Mouse (Mus musculus) liver, embryonic 12.5 days (tissue): ENCODE results near the gene Kifc1. TPM values are rescaled to one million over a fixed set of nuclear protein-coding genes. Genes with fewer than 3 reads are reported as not detected.

Experiments
- ATAC-seq: fragments of 200-750 bp; cut with Nextera tagmentation; 2 replicates; pipeline ENCODE4 v1.8.0; 2017; ENCODE audit warnings: moderate number of reproducible peaks, mild to moderate bottlenecking, moderate library complexity
- H3K27ac ChIP-seq: fragments of 300-500 bp; sonication (generic); 2 replicates; pipeline ENCODE4 v1.5.1; 2016; ENCODE audit warnings: mild to moderate bottlenecking
- H3K27me3 ChIP-seq: fragments of 300-500 bp; sonication (generic); replicated peaks from 2 replicates; pipeline ENCODE4 v1.6.1; 2016; ENCODE audit warnings: mild to moderate bottlenecking, moderate library complexity
- H3K36me3 ChIP-seq: fragments of 300-500 bp; sonication (generic); 2 replicates; pipeline ENCODE4 v1.6.1; 2016; ENCODE audit warnings: mild to moderate bottlenecking, moderate library complexity
- H3K4me1 ChIP-seq: fragments of 300-500 bp; sonication (generic); 2 replicates; pipeline ENCODE4 v1.6.1; 2016
- H3K4me2 ChIP-seq: fragments of 300-500 bp; sonication (generic); 2 replicates; pipeline ENCODE4 v1.6.1; 2016; ENCODE audit warnings: mild to moderate bottlenecking, moderate library complexity
- H3K4me3 ChIP-seq: fragments of 300-500 bp; sonication (generic); 2 replicates; pipeline ENCODE4 v1.5.1; 2016; ENCODE audit warnings: mild to moderate bottlenecking, moderate library complexity
- H3K9ac ChIP-seq: fragments of 300-500 bp; sonication (generic); 2 replicates; pipeline ENCODE4 v1.6.1; 2016; ENCODE audit warnings: mild to moderate bottlenecking, moderate library complexity
- H3K9me3 ChIP-seq: fragments of 300-500 bp; sonication (generic); replicated peaks from 2 replicates; pipeline ENCODE4 v1.6.1; 2016; ENCODE audit warnings: mild to moderate bottlenecking, moderate library complexity
- WGBS: fragments of 180-500 bp; shearing (Covaris S2); methylation state at CpG from one replicate; pipeline ENCODE4 v1.1.7; 2016; ENCODE audit not compliant: insufficient replicate concordance; 5-methylcytosine and 5-hydroxymethylcytosine counted together
- polyA plus RNA-seq: library from polyadenylated mRNA; unstranded; fragments of >200 nt; fragmentation: Nextera tagmentation; extraction: Ambion mirVana; gene quantifications from 2 replicates; pipeline ENCODE4 v1.2.1, GENCODE M21; 2016

Kifc1 gene
- polyA plus RNA-seq, result 4.8 and 6.0 TPM in 2 replicates

DNA sequence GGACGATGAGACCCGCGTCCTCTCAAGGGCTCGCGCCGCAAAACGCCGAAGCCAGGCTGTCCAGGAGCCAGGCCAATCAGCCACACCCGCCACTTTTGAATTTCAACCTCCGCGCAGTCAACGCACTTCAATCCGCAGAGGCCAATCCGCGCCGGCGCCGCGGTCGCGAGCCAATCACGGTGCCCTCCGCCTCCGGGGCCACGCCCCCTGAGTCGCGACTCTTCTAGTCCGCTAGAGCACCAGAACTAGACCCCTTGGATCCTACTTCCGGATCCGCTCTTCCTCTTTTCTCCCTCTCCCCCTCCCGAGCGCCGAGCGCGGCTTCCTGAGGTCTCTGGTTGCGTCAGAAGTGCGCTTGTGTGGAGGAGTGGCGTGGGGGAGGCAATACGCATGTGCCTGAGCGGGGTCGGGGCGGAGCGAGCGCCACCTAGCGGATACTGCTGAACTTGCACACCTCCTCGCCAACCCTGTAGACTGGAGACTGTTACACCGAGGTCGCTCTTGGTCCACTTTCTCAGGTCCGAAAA is at the start of gene Kifc1:
Kifc1 (minus strand) TSS at position 129 of the 527 bp plus-strand sequence.
- no peaks in the 10 kb centered on the region for H3K9me3 ChIP-seq
- H3K4me1 ChIP-seq, result peaks cover 24% of the 10 kb centered on the region
- H3K27me3 ChIP-seq, result no peaks in the 10 kb centered on the region
- peak within 1 kb of the TSS; percentile 77 for H3K4me2 ChIP-seq
- WGBS, result 2% methylated on average over 49 of the region's 49 CpGs
- peak within 1 kb of the TSS; percentile 85 for H3K4me3 ChIP-seq
- H3K36me3 ChIP-seq, result peaks cover 21% of the 10 kb centered on the region
- H3K9ac ChIP-seq, result peak within 1 kb of the TSS; percentile 93
- H3K27ac ChIP-seq, result peak within 1 kb of the TSS; percentile 88
- ATAC-seq, result peak; percentile 96

DNA sequence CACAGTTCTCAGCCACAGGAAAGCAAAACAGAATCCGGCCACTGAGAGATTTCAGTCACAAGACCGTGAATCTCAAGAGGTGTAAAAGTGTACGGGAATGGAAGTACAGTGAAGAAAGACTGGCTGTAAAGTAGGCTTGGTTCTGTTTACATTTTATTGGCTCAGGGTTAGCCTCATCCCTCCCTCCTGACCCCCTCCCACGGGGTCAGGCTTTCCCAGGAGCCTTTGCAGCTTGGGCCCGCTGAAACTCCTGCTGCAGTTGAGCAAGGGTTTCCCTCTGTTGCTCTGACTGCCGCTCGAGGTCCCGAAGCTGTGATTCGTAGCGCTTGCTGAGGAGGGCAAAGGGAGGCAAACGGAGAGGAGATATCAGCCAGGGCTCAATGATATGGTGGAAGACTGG is 48.3 kb upstream of the Kifc1 start:
- H3K4me2 ChIP-seq, result peak overlapping the region; percentile 98
- no peak for ATAC-seq
- 64% methylated on average over 11 of the region's 11 CpGs for WGBS
- H3K27ac ChIP-seq, result no peak overlapping the region
- peaks cover 38% of the 10 kb centered on the region for H3K4me1 ChIP-seq
- H3K27me3 ChIP-seq, result no peaks in the 10 kb centered on the region
- H3K9ac ChIP-seq, result peak overlapping the region; percentile 93; the same call in 1 of the 2 replicates
- peaks cover 69% of the 10 kb centered on the region for H3K36me3 ChIP-seq
- peak overlapping the region; percentile 91 for H3K4me3 ChIP-seq
- no peaks in the 10 kb centered on the region for H3K9me3 ChIP-seq

DNA sequence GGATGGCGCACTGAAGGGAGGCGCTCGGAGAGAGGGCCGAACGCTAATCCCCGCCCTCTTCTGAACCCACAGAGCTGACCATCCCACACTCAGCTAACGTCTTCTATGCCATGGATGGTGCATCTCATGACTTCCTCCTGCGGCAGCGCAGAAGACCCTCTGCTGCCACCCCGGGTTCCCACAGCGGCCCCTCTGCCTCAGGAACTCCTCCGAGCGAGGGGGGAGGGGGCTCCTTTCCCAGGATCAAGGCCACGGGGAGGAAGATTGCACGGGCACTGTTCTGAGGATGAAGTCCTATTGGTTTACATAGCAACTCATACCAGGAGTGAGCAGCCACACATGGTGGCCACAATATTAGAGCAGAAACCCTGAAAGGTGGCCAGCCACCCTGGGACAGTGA is 46.5 kb upstream of the Kifc1 start:
- no peak for ATAC-seq
- Histone ChIP-seq H3K4me1 (peaks cover 44% of the 10 kb centered on the region), H3K9ac (no peak overlapping the region), H3K4me3 (no peak overlapping the region), H3K27me3 (no peaks in the 10 kb centered on the region), H3K9me3 (no peaks in the 10 kb centered on the region), H3K36me3 (peaks cover 69% of the 10 kb centered on the region), H3K27ac (no peak overlapping the region), H3K4me2 (no peak overlapping the region)
- 85% methylated on average over 15 of the region's 15 CpGs for WGBS

DNA sequence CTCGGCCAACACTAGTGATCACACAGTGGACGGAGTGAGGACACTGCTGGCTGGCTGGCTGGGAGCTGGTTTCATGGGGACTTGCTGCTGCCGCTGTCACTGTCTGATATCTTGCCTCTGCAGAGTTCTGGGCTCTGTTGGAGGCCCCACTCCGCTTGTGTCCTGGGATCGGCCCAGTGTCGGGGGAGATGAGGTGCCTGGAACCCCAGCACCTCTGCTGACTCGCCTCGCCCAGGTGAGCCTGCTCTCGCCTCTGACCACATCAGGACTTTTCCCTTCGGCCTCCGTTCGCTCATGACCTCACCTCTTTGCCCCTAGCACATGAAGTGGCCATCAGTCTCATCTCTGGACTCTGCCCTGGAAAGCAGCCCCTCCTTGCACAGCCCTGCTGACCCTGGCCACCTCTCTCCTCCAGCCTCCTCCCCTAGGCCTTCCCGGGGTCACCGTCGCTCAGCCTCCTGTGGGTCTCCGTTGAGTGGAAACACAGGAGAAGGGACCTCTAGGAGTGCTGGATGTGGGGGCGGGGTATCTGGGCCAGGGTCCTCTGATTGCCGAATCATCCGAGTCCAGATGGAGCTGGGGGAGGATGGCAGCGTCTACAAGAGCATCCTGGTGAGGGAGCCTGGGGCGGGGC is 45.1 kb upstream of the Kifc1 start:
- H3K4me1 ChIP-seq, result peaks cover 45% of the 10 kb centered on the region
- no peak overlapping the region for H3K4me2 ChIP-seq
- peaks cover 68% of the 10 kb centered on the region for H3K36me3 ChIP-seq
- H3K27me3 ChIP-seq, result no peaks in the 10 kb centered on the region
- no peak overlapping the region for H3K27ac ChIP-seq
- WGBS, result 83% methylated on average over 21 of the region's 21 CpGs
- ATAC-seq, result no peak
- no peak overlapping the region for H3K9ac ChIP-seq
- no peak overlapping the region for H3K4me3 ChIP-seq
- H3K9me3 ChIP-seq, result no peaks in the 10 kb centered on the region

DNA sequence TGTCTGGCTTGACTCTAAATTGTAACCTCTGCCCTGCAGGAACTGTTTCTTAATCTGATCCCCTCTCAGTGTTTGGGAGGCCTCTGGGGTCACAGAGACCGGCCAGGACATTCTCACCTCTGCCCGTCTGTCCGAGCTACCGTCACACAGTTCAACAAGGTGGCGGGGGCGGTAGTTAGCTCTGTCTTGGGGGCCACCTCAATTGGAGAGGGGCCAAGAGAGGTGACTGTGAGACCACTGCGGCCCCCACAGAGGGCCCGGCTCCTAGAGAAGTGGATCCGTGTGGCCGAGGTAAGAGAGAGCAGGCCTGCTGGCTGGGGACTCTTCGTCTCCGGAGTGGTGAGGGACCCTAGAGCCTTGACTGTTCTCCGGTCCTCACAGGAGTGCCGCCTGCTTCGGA is 42.5 kb upstream of the Kifc1 start:
- Histone ChIP-seq H3K4me2 (no peak overlapping the region), H3K36me3 (peaks cover 57% of the 10 kb centered on the region), H3K4me3 (no peak overlapping the region), H3K4me1 (peaks cover 44% of the 10 kb centered on the region), H3K9ac (no peak overlapping the region), H3K27me3 (no peaks in the 10 kb centered on the region), H3K27ac (no peak overlapping the region), H3K9me3 (no peaks in the 10 kb centered on the region)
- ATAC-seq, result no peak
- 85% methylated on average over 15 of the region's 15 CpGs for WGBS

DNA sequence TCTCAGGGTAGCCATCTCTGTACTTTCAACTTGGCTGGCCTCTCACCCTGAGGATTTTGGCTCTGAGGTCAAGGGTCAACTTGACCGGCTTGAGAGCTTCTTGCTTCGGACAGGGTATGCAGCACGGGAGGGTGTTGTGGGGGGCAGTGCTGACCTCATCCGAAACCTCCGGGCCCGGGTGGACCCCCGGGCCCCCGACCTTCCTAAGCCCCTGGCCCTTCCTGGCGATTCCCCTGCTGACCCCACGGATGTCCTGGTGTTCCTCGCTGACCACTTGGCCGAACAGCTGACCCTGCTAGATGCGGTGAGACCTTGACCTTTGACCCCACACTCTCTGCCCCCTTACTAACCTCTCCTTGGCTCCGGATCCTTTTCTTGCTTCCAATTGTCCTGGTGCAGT is 42.0 kb upstream of the Kifc1 start:
- H3K4me1 ChIP-seq, result peaks cover 49% of the 10 kb centered on the region
- H3K4me3 ChIP-seq, result no peak overlapping the region
- H3K9me3 ChIP-seq, result no peaks in the 10 kb centered on the region
- 85% methylated on average over 14 of the region's 14 CpGs for WGBS
- H3K4me2 ChIP-seq, result no peak overlapping the region
- no peaks in the 10 kb centered on the region for H3K27me3 ChIP-seq
- H3K9ac ChIP-seq, result no peak overlapping the region
- no peak for ATAC-seq
- no peak overlapping the region for H3K27ac ChIP-seq
- peaks cover 58% of the 10 kb centered on the region for H3K36me3 ChIP-seq

DNA sequence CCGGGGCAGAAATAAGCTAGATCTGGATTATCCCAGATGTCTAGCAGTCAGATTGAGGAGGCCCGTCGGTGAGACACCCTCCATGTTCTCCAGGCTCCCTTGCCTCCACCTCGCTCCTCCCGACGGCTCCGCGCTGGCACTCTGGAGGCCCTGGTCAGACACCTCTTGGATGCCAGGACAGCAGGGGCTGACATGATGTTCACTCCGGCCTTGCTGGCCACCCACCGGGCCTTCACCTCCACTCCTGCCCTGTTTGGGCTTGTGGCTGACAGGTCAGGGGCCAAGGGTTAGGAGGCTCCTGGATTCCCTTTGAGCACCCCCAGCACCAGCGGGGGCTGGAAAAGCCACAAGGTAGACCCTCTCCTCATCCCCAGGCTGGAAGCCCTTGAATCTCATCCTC is 41.5 kb upstream of the Kifc1 start:
- Histone ChIP-seq H3K4me3 (no peak overlapping the region), H3K27ac (no peak overlapping the region), H3K9me3 (no peaks in the 10 kb centered on the region), H3K4me2 (no peak overlapping the region), H3K36me3 (peaks cover 57% of the 10 kb centered on the region), H3K27me3 (no peaks in the 10 kb centered on the region), H3K4me1 (peaks cover 49% of the 10 kb centered on the region), H3K9ac (no peak overlapping the region)
- no peak for ATAC-seq
- WGBS, result 91% methylated on average over 11 of the region's 11 CpGs

DNA sequence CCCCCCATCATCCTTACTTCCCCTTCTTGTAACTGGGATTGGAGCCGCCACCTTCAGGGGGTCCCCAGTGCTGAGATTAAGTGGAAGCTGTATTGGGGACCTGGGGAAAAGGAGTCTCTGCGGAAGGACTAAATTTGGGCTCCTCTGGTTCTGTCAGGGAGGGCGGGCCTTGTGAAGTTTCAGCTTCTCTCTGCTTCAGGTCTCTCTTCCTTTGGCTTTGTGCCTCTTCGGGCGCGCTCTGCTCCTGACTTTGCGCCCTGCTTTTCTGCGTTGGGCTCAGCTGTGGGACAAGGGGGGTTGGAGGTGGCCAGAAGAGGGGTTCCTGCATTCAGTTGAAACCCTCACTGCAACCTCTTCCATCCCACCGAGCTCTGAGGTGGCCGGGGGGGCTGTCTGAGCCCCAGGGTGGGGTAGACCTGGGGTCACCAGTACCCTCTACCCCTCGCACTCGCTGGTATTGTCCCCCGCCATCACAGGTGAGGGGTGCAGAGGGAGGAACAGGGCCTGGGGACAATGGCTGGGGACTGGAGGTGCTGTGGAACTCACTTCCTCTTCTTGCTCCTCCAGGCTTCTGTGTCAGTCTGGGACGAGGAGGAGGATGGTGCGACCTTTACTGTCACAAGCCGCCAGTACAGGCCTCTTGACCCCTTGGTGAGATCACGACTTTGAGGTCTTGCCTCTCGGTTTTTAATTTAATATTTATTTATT is 40.9 kb upstream of the Kifc1 start:
- no peak for ATAC-seq
- Histone ChIP-seq H3K9ac (peak overlapping the region; percentile 96), H3K4me2 (peak overlapping the region; percentile 100), H3K4me1 (peaks cover 52% of the 10 kb centered on the region), H3K4me3 (peak overlapping the region; percentile 92), H3K9me3 (no peaks in the 10 kb centered on the region), H3K36me3 (peaks cover 59% of the 10 kb centered on the region), H3K27me3 (no peaks in the 10 kb centered on the region), H3K27ac (peak overlapping the region; percentile 67)
- WGBS, result 38% methylated on average over 18 of the region's 18 CpGs

DNA sequence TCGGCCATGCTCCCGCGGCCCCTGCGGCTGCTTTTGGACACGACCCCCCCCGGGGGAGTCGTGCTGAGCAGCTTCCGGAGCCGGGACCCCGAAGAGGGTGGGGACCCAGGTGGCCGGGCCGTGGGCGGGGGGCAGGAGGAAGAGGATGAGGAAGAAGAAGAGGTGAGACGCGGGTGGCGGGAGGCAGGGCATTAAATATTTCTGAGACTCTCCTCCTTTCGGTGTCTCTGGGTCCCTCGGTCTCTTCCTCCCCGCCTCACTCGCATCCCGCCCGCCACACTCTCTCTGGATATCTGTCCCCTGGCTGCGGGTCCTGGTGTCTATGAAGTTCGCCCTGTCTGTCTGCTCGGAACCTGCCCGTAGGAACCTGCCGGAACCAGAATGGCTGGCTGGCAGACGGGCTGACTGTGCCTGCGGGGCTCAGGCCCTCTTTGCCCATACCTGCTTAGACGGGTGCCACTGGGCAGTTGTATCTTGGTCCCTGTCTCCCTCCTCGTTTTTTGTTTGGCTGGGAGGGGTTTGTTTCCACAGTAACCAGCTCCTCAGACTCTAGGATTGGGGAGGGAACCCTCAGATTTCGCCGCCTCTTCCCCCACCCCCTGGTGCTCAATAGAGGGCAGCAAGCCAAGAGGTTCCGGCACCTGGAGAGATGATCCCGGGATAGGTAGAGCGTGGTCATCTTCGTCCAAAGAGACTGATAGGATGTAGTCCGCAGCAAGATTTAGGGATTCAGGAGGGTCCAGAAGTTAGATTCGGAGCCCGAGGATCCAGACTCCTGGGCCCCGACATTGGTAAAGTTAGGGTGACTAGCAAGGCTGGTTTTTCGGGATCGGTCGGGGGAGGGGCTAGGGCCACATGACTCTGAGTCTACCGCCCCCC is 40.1 kb upstream of the Kifc1 start:
- Histone ChIP-seq H3K4me3 (peak overlapping the region; percentile 92), H3K4me1 (peaks cover 57% of the 10 kb centered on the region), H3K27me3 (no peaks in the 10 kb centered on the region), H3K9ac (peak overlapping the region; percentile 96), H3K27ac (peak overlapping the region; percentile 96), H3K9me3 (no peaks in the 10 kb centered on the region), H3K4me2 (peak overlapping the region; percentile 100), H3K36me3 (peaks cover 60% of the 10 kb centered on the region)
- WGBS, result under 1% methylated on average over 45 of the region's 45 CpGs
- ATAC-seq, result peak; percentile 19; the same call in 1 of the 2 replicates

DNA sequence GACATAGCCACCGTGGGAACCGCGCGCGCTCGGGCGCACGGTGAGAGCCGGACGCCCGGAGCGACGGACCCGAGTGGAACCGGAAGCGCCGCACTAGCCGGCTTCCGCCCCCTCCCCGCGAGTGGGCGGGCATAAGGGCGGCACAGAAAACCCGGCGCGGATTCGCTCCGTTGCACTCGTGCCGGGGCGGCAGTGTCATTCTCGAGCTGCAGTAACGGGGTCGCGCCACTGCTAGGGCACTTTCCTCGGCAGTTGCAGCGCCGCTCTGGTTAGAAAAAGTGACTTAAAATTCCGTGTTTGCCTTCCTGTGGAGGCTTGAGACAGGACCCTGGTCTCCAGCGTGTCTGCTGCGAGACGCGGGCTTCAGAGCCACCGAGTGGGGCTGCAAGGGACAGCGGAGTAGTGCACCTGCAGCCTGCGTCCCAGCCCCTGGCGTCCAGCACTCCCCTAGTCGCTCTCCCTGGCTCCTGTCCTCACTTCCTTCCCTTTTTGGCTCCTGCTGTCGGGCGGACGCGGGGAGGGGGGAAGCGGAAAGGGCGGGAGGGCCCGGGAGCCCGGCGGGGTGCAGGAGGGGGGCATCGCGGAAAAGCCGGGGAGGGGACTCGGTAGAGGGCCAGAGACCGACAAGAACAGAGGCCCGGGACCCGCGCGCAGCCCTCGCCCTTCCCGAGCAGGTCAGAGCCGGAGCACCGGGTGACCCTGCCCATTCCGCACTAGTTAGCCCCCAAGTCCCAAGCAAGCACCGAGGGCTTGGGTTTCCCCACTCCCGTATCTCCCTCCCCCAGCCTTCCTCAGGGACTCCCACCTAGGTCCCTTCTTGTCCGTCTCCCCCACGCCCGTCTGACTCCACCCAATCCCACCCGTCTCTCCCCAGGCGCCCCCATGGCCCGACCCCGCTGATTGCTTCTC is 39.2 kb upstream of the Kifc1 start, which contains the start of gene Rgl2:
Rgl2 (plus strand) TSS at position 173 of the 909 bp plus-strand sequence.
- Histone ChIP-seq H3K4me1 (peaks cover 63% of the 10 kb centered on the region), H3K27me3 (no peaks in the 10 kb centered on the region), H3K27ac (peak within 1 kb of the TSS; percentile 96), H3K4me2 (peak within 1 kb of the TSS; percentile 100), H3K4me3 (peak within 1 kb of the TSS; percentile 92), H3K36me3 (peaks cover 58% of the 10 kb centered on the region), H3K9me3 (no peaks in the 10 kb centered on the region), H3K9ac (peak within 1 kb of the TSS; percentile 96)
- under 1% methylated on average over 78 of the region's 80 CpGs for WGBS
- peak; percentile 78 for ATAC-seq
